Mouse (Mus musculus) testis, adult 2 months (tissue): ENCODE measurements at regions not wholly inside any gene's neighbourhood (a gene's known extent, or its start where the extent isn't known, plus 50 kb on each side); places are given as distances from the start of the nearest gene placed in this dataset.

Experiments
- CTCF ChIP-seq: fragments of 200-500 bp; IDR thresholded peaks from 2 replicates; pipeline ENCODE4 v1.5.1; 2012; ENCODE audit warnings: low read depth, mild to moderate bottlenecking, inconsistent platforms, low read length, moderate library complexity; ENCODE audit not compliant: control insufficient read depth, insufficient read depth, insufficient replicate concordance
- POLR2A ChIP-seq: fragments of 200-500 bp; IDR thresholded peaks from 2 replicates; pipeline ENCODE4 v1.6.1; 2012; ENCODE audit warnings: low read depth, mild to moderate bottlenecking, inconsistent platforms, low read length, moderate library complexity; ENCODE audit not compliant: control insufficient read depth

- TF ChIP-seq POLR2A (no peak), CTCF (no peak)
These were observed 357.3 kb downstream of the Bmper start for GRCm38 (mm10) chr9:23580155-23580554.
